ENCODE assay signal across 20 mouse cellular contexts in the genomic region with DNA sequence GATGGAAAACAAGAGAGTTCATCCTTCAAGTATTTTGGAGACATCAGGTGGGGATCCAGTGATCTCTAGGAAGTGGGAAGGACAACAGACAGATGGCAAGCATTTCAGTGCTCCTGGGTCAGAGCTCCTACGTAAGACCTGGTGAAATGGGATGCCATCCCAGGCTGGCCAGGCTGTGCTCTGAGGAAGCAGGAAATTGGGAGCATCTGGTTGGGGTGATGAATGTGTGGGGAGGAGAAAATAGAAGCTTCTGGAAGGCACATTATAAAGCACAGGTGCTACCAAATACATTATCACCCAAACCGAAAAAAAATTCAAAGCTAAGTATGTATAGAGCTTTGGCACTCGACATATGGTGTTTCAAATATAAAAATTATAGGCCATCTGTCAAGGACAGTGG.
DNase-seq lines count a peak whose midpoint lies in the region; TF ChIP-seq lines count a peak whose summit lies in the region.
"Had no signal": no experiment of that assay in that cellular context is flagged by ENCODE, and none has a peak within 500 bp of the region (broad histone marks: within the 10 kb centered on the region; RNA-seq: fewer than 3 reads in every experiment).

No protein-coding gene starts in this region.

- 13% methylated on average over 3 of the region's 3 CpGs for WGBS in cerebellum, adult 2 months

- no peak for TF ChIP-seq CTCF in brain, embryonic 14.5 days (IDR thresholded peaks at IDR 0.05; ENCODE audit: borderline replicate concordance, extremely low read depth, insufficient read depth, insufficient read length)
- TF ChIP-seq CTCF in cerebellum, adult 2 months (IDR thresholded peaks at IDR 0.05; ENCODE audit: borderline replicate concordance, insufficient read depth, low read depth, low read length): no peak

- TF ChIP-seq POLR2A in brain, embryonic 14.5 days (IDR thresholded peaks at IDR 0.05; ENCODE audit: borderline replicate concordance, extremely low read depth, insufficient read depth, insufficient read length, poor library complexity, severe bottlenecking): no peak
- TF ChIP-seq POLR2A in cerebellum, adult 2 months (IDR thresholded peaks at IDR 0.05; ENCODE audit: borderline replicate concordance, insufficient read depth, low read length): no peak

- H3K4me3 ChIP-seq in cerebellum, adult 2 months (replicated peaks; ENCODE audit: insufficient read depth, low read depth, low read length): no peak overlapping the region
- H3K4me3 ChIP-seq: embryonic facial prominence, embryonic 10.5 days; hindbrain, embryonic 10.5 days; layer of hippocampus, adult 2 months; midbrain, embryonic 12.5 days; neural tube, embryonic 12.5 days; stomach, embryonic 15.5 days had no signal

- H3K4me1 ChIP-seq in cerebellum, adult 2 months (ENCODE audit: control insufficient read depth, insufficient read depth, low read length): peaks cover 4% of the 10 kb centered on the region; the same call in 1 of the 2 replicates
- H3K4me1 ChIP-seq: embryonic facial prominence, embryonic 10.5 days; hindbrain, embryonic 10.5 days; midbrain, embryonic 12.5 days; neural tube, embryonic 12.5 days; stomach, embryonic 15.5 days had no signal

- no peaks in the 10 kb centered on the region for H3K27me3 ChIP-seq in cerebellum, adult 2 months (ENCODE audit: control insufficient read depth, insufficient read depth, low read length)
- H3K27me3 ChIP-seq: midbrain, embryonic 12.5 days; neural tube, embryonic 12.5 days; stomach, embryonic 15.5 days had no signal

- peak; percentile 3 to 6 for DNase-seq in layer of hippocampus, adult 8-10 months (ENCODE audit: low spot score in 2 of 2)
- DNase-seq in layer of hippocampus, postnatal 10 days (ENCODE audit: low spot score in 2 of 2): no peak
- DNase-seq in brain, embryonic 14.5 days (ENCODE audit: low read depth): peak; percentile 9
- DNase-seq in cerebellum, adult 2 months: peak; percentile 40 to 80
- peak; percentile 37 to 47 for DNase-seq in cerebellum, postnatal 36 days
- DNase-seq in urinary bladder, adult 18-20 months (ENCODE audit: low spot score in 2 of 2): no peak
- no peak for DNase-seq in embryo, embryonic 9.5 days (ENCODE audit: extremely low spot score)
- DNase-seq: B cell, adult 2 months; gastrocnemius, postnatal 36 days; kidney, adult 18-20 months; kidney, postnatal 10 days; liver; lung, postnatal 10 days; thymus, adult 2 months had no signal

- H3K27ac ChIP-seq in cerebellum, adult 2 months (ENCODE audit: insufficient read depth, low read length): no peak overlapping the region
- H3K27ac ChIP-seq: embryonic facial prominence, embryonic 10.5 days; hindbrain, embryonic 10.5 days; layer of hippocampus, adult 2 months; midbrain, embryonic 12.5 days; neural tube, embryonic 12.5 days; stomach, embryonic 15.5 days had no signal

Comparison
In these comparisons a context has a peak if more than half of its experiments do, and no peak if none do; other contexts are left out.
1. DNase-seq: peak in layer of hippocampus, adult 8-10 months (2 of 2), brain, embryonic 14.5 days (single experiment), cerebellum, adult 2 months (2 of 2) and cerebellum, postnatal 36 days (2 of 2); none in layer of hippocampus, postnatal 10 days (0 of 2), urinary bladder, adult 18-20 months (0 of 2) and embryo, embryonic 9.5 days (single experiment).